Mouse (Mus musculus): ENCODE measurements at regions not wholly inside any gene's neighbourhood (a gene's known extent, or its start where the extent isn't known, plus 50 kb on each side); places are given as distances from the start of the nearest gene placed in this dataset.

GRCm38 (mm10) chr12:17113465-17114177, 63.1 kb downstream of the Kcnf1 start:
- no peak for DNase-seq (ENCODE audit: low read depth, low spot score)

GRCm38 (mm10) chr12:17112781-17113464, 63.8 kb downstream of the Kcnf1 start:
- no peak for DNase-seq (ENCODE audit: low read depth, low spot score)

GRCm38 (mm10) chr12:17106220-17106619, 70.5 kb downstream of the Kcnf1 start:
- DNase-seq (ENCODE audit: low read depth, low spot score): no peak

GRCm38 (mm10) chr12:17105057-17105712, 71.5 kb downstream of the Kcnf1 start:
- DNase-seq (ENCODE audit: low read depth, low spot score): no peak

GRCm38 (mm10) chr12:17101842-17102241, 74.8 kb downstream of the Kcnf1 start:
- no peak for DNase-seq (ENCODE audit: low read depth, low spot score)

GRCm38 (mm10) chr12:17097800-17098271, 78.9 kb downstream of the Kcnf1 start:
- DNase-seq (ENCODE audit: low read depth, low spot score): no peak

- no peak for DNase-seq (ENCODE audit: low read depth, low spot score)
These were observed 81.9 kb downstream of the Kcnf1 start for GRCm38 (mm10) chr12:17094758-17095157.

GRCm38 (mm10) chr12:17093772-17094171, 82.2 kb upstream of the 2410004P03Rik start:
- DNase-seq (ENCODE audit: low read depth, low spot score): no peak

GRCm38 (mm10) chr12:17091058-17091457, 79.5 kb upstream of the 2410004P03Rik start:
- DNase-seq (ENCODE audit: low read depth, low spot score): no peak

- DNase-seq (ENCODE audit: low read depth, low spot score): peak; percentile 68
These were observed 78.3 kb upstream of the 2410004P03Rik start for GRCm38 (mm10) chr12:17089710-17090339.

- DNase-seq (ENCODE audit: low read depth, low spot score): peak; percentile 61
These were observed 75.9 kb upstream of the 2410004P03Rik start for GRCm38 (mm10) chr12:17087388-17087787.

- no peak for DNase-seq (ENCODE audit: low read depth, low spot score)
These were observed 73.7 kb upstream of the 2410004P03Rik start for GRCm38 (mm10) chr12:17085209-17085574.

GRCm38 (mm10) chr12:17084499-17085208, 73.1 kb upstream of the 2410004P03Rik start:
- no peak for DNase-seq (ENCODE audit: low read depth, low spot score)

GRCm38 (mm10) chr12:17071691-17072454, 60.3 kb upstream of the 2410004P03Rik start:
- DNase-seq (ENCODE audit: low read depth, low spot score): no peak

- DNase-seq (ENCODE audit: low read depth, low spot score): no peak
These were observed 58.3 kb upstream of the 2410004P03Rik start for GRCm38 (mm10) chr12:17069808-17070207.

- DNase-seq (ENCODE audit: low read depth, low spot score): no peak
These were observed 57.6 kb upstream of the 2410004P03Rik start for GRCm38 (mm10) chr12:17069161-17069560.

GRCm38 (mm10) chr12:17063920-17064319, 52.4 kb upstream of the 2410004P03Rik start:
- no peak for DNase-seq (ENCODE audit: low read depth, low spot score)
